Mouse (Mus musculus): ENCODE results near the gene Sp2. TPM values are rescaled to one million over a fixed set of nuclear protein-coding genes. Genes with fewer than 3 reads are reported as not detected.
A peak's percentile ranks its signal among the peaks of the same experiment; 100 is the strongest.

Gene Sp2
- polyA plus RNA-seq, 1 experiment from 2014 or later: 17.6 TPM

DNA sequence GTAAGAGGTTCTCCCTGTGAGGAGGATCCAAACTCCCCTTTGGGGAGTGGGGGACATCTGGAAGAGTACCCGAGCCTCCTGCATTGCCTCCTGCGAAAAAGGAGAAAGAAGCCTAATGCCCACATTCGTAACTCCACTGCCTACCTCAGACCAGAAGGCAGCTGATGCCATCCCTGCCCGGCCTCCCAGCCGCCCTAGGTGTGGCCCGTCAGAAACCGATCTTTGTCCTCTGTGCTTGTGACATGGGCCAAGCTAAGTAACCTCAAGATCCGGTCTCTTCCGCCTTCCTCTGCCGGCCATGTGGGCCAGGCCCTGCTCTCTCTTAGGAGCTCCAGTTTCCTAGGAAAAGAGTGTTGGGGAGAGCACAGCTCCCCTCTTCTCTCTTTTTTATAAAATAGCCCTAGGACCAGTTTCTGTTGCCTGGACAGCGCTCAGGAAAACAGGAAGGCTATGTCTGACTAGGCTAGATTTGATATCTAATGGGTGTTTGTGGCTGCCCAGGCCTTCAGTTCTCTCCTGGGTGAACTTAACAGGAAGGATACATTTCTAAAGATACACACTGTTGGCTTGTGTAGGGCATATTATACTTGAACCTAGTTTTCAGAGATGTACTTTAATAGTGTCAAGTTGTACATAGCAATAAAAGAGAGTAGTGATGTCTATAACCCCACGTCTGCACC, 57.1 kb downstream of the Sp2 start:
- 42% methylated on average over 12 of the region's 12 CpGs for WGBS (ENCODE audit: insufficient replicate concordance)
- Histone ChIP-seq H3K4me2 (peak overlapping the region; percentile 43), H3K27ac (replicated peaks) (peak overlapping the region; percentile 95), H3K4me1 (replicated peaks) (peaks cover 75% of the 10 kb centered on the region), H3K36me3 (replicated peaks) (no peaks in the 10 kb centered on the region), H3K9ac (peak overlapping the region; percentile 54), H3K9me3 (replicated peaks) (no peaks in the 10 kb centered on the region), H3K27me3 (peaks cover 9% of the 10 kb centered on the region; the same call in 1 of the 2 replicates), H3K4me3 (replicated peaks) (no peak overlapping the region)
- peak; percentile 61 for ATAC-seq (ENCODE audit: insufficient read depth)

DNA sequence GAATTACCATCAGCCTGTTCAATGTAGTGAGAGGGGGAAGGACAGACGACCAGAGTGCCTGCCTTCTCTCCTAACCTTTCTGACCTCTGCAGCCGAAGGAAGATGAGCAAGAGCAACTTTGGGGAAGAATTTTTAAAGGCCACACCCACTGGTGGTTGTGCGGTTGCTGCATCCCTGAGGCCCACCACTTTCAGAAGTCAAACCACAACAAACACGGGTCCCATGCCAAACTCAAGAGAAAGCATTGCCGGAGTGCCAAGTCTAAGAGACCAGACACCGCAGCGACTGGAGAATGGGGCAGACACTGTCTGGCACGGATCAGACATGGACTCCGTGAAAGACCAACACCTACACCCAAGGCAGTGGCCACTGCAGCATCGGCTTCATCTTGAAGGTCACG, 57.9 kb downstream of the Sp2 start:
- WGBS (ENCODE audit: insufficient replicate concordance): 34% methylated on average over 11 of the region's 11 CpGs
- H3K4me1 ChIP-seq (replicated peaks): peaks cover 75% of the 10 kb centered on the region
- peak overlapping the region; percentile 43 for H3K4me2 ChIP-seq
- H3K27me3 ChIP-seq: peaks cover 9% of the 10 kb centered on the region; the same call in 1 of the 2 replicates
- peak overlapping the region; percentile 54 for H3K9ac ChIP-seq
- H3K4me3 ChIP-seq (replicated peaks): no peak overlapping the region; the same call in 1 of the 2 replicates
- H3K36me3 ChIP-seq (replicated peaks): no peaks in the 10 kb centered on the region
- H3K9me3 ChIP-seq (replicated peaks): no peaks in the 10 kb centered on the region
- ATAC-seq (ENCODE audit: insufficient read depth): no peak
- H3K27ac ChIP-seq (replicated peaks): peak overlapping the region; percentile 95

DNA sequence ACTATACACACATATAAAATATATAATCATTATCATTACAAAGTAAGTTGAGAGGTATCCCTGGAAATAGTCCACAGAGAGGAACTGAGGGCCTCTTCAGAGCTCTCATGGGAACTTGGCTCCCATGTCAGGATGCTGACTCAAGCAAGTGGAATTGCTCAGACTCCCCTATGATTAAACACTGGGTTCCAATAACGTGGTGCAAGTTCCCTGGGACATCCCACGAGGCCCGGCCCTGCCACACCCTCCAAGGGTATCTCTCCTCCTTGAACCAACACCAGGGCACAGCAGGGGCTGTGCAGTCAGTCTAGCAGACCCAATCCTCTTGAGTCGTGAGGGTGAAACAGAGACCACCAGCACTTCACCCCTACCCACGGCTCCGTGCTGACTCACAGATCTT, 63.8 kb downstream of the Sp2 start:
- Histone ChIP-seq H3K27ac (replicated peaks) (peak overlapping the region; percentile 97), H3K4me1 (replicated peaks) (peaks cover 64% of the 10 kb centered on the region)
- 32% methylated on average over 6 of the region's 6 CpGs for WGBS (ENCODE audit: insufficient replicate concordance)

DNA sequence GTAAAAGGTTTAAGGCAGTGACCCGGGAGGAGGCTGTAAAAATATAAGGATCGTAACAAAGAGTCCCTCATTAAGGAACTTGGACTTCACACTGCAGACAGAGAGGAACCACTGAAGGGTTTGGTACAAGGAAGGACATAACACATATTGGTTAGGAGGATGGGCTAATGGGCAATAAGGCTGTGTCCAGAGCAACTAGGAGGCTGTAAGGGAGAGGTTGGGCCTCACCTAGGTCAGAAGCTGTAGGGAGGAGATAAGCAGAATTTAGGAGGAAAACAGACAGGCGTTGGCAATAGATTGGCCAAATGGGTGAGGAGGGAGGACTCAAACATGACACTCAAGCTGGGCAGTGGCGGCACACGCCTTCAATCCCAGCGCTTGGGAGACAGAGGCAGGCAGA, 65.3 kb downstream of the Sp2 start:
- Histone ChIP-seq H3K9ac (peak overlapping the region; percentile 64), H3K4me2 (peak overlapping the region; percentile 66), H3K9me3 (replicated peaks) (no peaks in the 10 kb centered on the region), H3K27me3 (no peaks in the 10 kb centered on the region), H3K27ac (replicated peaks) (peak overlapping the region; percentile 97), H3K36me3 (replicated peaks) (no peaks in the 10 kb centered on the region), H3K4me1 (replicated peaks) (peaks cover 66% of the 10 kb centered on the region), H3K4me3 (replicated peaks) (peak overlapping the region; percentile 25; the same call in 1 of the 2 replicates)
- peak; percentile 81 for ATAC-seq (ENCODE audit: insufficient read depth)
- 33% methylated on average over 6 of the region's 6 CpGs for WGBS (ENCODE audit: insufficient replicate concordance)

More for the DNA sequence above, 63.8 kb downstream of the Sp2 start:
- Histone ChIP-seq H3K36me3 (replicated peaks) (no peaks in the 10 kb centered on the region), H3K4me2 (peak overlapping the region; percentile 35), H3K9ac (peak overlapping the region; percentile 35; the same call in 1 of the 2 replicates), H3K4me3 (replicated peaks) (no peak overlapping the region), H3K9me3 (replicated peaks) (no peaks in the 10 kb centered on the region), H3K27me3 (no peaks in the 10 kb centered on the region)
- 0 out of 2 replicates have a peak, but pooled peaks have one; percentile 9 for ATAC-seq (ENCODE audit: insufficient read depth)

DNA sequence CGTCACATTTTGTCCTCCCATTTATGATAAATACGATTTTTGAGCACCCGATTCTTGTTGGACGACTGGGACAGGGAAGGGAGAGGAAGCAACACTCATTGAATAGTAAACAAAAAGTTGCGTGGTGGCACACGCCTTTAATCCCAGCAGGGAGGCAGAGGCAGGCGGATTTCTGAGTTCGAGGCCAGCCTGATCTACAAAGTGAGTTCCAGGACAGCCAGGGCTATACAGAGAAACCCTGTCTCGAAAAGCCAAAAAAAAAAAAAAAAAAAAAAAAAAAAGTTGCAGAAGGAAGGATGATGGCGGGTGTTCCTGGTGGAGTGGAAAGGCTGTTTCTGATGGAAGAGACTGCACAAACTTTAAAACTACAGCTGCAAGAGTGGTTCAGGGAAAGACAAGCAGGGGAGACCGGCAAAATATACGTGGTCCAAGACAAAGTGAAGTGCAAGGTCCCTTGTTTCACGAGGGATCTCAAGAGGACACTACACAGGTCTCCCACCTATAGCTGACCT, 65.8 kb downstream of the Sp2 start:
- peak overlapping the region; percentile 64 for H3K9ac ChIP-seq
- 14% methylated on average over 13 of the region's 13 CpGs for whole genome bisulfite sequencing (ENCODE audit: insufficient replicate concordance)
- ATAC-seq (ENCODE audit: insufficient read depth): peak; percentile 4

DNA sequence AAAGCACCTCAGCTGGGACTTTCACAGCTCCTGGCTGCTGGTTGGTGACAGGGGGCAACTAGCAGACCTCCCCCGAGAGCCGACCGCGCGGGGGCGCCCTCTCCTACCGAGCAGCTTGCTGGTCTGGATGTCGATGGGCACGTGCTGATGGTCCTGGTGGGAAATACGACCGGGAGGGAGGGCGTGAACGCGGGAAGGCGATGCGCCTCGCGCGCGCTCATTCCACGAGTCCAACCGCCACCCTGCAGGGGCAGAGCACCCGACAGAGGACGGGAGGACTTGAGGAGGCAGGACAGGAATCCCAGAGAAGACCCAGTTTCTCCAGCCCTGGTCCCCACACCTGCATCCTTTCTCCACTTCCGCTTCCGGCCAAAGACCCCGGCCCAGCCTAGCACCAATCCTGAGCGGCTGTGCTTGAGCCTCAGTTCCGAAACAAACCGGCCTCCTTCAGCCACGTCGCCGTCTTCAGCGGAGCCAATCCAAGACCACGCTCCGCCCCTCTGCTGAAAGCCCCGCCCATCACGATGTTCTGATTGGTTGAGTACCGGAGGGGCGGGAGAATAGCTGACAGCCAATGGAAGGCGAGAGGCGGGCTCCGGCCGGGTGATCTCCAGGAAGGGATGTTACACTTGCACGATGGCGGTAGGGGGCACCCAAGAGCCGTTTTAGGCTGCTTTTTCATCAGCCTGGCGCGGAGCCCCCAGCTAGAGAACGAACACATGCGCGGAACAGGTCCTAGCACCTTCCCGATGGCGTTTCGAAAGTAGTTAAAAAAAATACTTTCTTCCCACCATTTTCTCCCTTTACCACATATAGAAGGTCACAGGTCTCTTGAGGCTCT, 66.5 kb downstream of the Sp2 start, which contains the start of gene Cdk5rap3:
Gene Cdk5rap3 (minus strand): TSS at position 453 of the 841 bp plus-strand sequence.
- peak; percentile 78 for ATAC-seq (ENCODE audit: insufficient read depth)
- H3K9ac ChIP-seq: peak within 1 kb of the TSS; percentile 78

More for the DNA sequence above, 65.8 kb downstream of the Sp2 start:
- Histone ChIP-seq H3K9me3 (replicated peaks) (no peaks in the 10 kb centered on the region), H3K27ac (replicated peaks) (peak overlapping the region; percentile 97), H3K4me2 (peak overlapping the region; percentile 66), H3K36me3 (replicated peaks) (0 out of 2 replicates have a peak, but pooled peaks cover 5% of the 10 kb centered on the region), H3K27me3 (no peaks in the 10 kb centered on the region), H3K4me3 (replicated peaks) (peak overlapping the region; percentile 80), H3K4me1 (replicated peaks) (peaks cover 66% of the 10 kb centered on the region)

DNA sequence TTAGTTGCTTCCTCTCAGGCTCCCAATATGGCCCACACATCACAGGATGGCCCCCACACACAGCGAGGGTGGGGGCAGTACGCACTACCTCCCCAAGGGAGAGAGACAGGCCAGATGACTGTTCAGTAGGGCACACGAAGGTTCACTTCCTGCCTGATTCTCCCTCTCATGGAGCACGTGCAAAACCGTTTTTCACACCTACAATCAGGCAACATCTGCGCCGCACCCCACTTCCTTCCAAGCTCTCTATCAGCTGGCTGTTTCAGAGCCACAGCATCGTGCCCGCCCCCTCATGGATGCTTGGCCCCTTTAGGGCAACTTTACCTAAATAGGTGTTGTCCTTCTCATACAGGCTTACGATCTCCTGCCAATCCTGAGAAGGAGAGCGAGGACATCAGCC, 70.1 kb downstream of the Sp2 start:
- Histone ChIP-seq H3K27me3 (no peaks in the 10 kb centered on the region), H3K4me2 (no peak overlapping the region), H3K4me3 (replicated peaks) (no peak overlapping the region), H3K36me3 (replicated peaks) (peaks cover 39% of the 10 kb centered on the region), H3K9me3 (replicated peaks) (no peaks in the 10 kb centered on the region), H3K27ac (replicated peaks) (no peak overlapping the region), H3K9ac (no peak overlapping the region), H3K4me1 (replicated peaks) (peaks cover 40% of the 10 kb centered on the region)
- ATAC-seq (ENCODE audit: insufficient read depth): no peak
- 56% methylated on average over 11 of the region's 11 CpGs for WGBS (ENCODE audit: insufficient replicate concordance)

More for the DNA sequence above, 66.5 kb downstream of the Sp2 start, which contains the start of gene Cdk5rap3:
- peak within 1 kb of the TSS; percentile 92 for H3K4me2 ChIP-seq
- H3K27ac ChIP-seq (replicated peaks): peak within 1 kb of the TSS; percentile 97
- peaks cover 64% of the 10 kb centered on the region for H3K4me1 ChIP-seq (replicated peaks)
- peak within 1 kb of the TSS; percentile 80 for H3K4me3 ChIP-seq (replicated peaks)
- WGBS (ENCODE audit: insufficient replicate concordance): under 1% methylated on average over 55 of the region's 55 CpGs
- no peaks in the 10 kb centered on the region for H3K9me3 ChIP-seq (replicated peaks)
- peaks cover 10% of the 10 kb centered on the region for H3K36me3 ChIP-seq (replicated peaks)
- no peaks in the 10 kb centered on the region for H3K27me3 ChIP-seq

DNA sequence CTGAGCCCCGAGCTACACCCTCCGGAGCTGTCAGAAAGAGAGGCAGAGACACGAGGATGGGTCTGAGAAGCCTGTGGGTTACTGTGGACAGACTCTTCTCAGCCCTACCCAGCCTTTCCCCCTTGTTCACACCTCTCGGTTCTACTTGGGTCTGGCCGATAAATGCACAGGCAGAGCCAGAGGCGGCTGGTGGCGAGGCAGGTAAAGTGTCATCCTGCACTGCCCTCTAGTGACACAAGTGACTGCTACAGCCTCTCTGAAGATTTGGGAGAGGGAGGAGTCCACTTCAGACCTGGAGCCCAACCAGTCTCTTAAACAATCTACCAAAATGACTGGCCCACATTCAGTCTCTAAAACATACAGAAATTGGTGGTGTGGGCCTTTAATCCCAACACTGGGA, 72.8 kb downstream of the Sp2 start:
- no peaks in the 10 kb centered on the region for H3K9me3 ChIP-seq (replicated peaks)
- WGBS (ENCODE audit: insufficient replicate concordance): 27% methylated on average over 7 of the region's 7 CpGs
- H3K4me1 ChIP-seq (replicated peaks): peaks cover 28% of the 10 kb centered on the region
- H3K4me3 ChIP-seq (replicated peaks): no peak overlapping the region
- ATAC-seq (ENCODE audit: insufficient read depth): peak; percentile 15; the same call in 1 of the 2 replicates
- H3K27me3 ChIP-seq: no peaks in the 10 kb centered on the region; the same call in 1 of the 2 replicates
- no peak overlapping the region for H3K27ac ChIP-seq (replicated peaks)
- no peak overlapping the region for H3K9ac ChIP-seq
- H3K4me2 ChIP-seq: no peak overlapping the region
- H3K36me3 ChIP-seq (replicated peaks): peaks cover 52% of the 10 kb centered on the region

DNA sequence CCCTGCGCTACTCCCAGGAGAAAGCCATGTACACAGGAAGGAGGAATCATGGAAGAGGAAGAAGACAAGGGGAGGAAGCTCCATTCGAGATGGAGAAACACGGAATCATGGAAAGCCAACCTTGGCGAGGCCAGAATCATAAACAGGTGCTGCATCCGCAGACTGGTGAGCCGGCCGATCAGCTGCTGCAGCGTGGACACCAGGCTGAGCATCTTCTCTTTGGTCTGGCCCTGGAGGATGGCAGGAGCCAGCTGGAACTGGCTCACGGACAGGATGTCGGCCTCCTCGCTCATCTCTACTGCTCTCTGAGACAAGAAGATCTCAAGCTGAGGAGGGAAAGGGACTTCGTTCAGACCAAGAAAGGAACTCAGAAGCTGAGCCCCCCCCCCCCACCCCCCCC, 74.2 kb downstream of the Sp2 start:
- WGBS (ENCODE audit: insufficient replicate concordance): 82% methylated on average over 12 of the region's 12 CpGs
- Histone ChIP-seq H3K4me3 (replicated peaks) (no peak overlapping the region), H3K27ac (replicated peaks) (no peak overlapping the region), H3K9ac (no peak overlapping the region), H3K36me3 (replicated peaks) (peaks cover 52% of the 10 kb centered on the region), H3K4me1 (replicated peaks) (peaks cover 25% of the 10 kb centered on the region), H3K9me3 (replicated peaks) (no peaks in the 10 kb centered on the region), H3K27me3 (no peaks in the 10 kb centered on the region; the same call in 1 of the 2 replicates), H3K4me2 (no peak overlapping the region)
- no peak for ATAC-seq (ENCODE audit: insufficient read depth)

DNA sequence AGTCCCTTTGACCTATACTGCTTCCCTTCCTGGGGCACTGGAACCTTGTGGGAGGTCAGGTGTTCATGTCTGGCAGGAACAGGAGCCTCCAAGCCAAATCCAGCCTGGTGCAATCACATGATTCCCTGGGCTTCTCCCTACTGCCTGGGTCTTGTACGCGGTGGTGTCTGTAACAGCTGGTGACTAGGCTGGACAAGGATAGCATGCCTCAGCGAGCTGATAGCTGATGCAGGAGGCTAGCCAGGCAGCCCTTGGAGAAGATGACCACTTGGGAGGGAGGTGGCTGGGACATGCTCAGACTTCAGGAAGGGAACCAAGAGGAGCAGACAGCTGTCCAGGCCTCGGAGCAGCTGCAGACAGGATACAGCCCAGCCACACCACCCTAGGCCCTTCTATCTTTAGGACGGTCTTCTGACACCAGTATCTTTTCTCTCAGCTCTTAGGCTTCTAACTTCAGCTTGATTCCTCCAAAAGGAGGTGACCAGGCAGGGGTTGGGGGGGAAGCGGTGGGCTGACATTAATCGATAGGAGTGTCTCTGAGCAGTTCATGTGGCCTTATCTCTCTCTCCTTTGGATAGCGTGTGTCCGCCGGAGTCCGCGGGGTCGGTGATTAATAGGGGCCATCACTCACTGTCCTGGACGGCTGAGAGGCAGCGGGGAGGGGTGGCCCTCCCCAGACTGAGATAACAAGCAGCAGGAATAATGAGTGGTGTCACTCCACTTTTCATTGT, 76.2 kb downstream of the Sp2 start:
- Histone ChIP-seq H3K36me3 (replicated peaks) (peaks cover 45% of the 10 kb centered on the region), H3K9me3 (replicated peaks) (no peaks in the 10 kb centered on the region), H3K4me2 (no peak overlapping the region), H3K4me3 (replicated peaks) (no peak overlapping the region), H3K27ac (replicated peaks) (no peak overlapping the region), H3K9ac (no peak overlapping the region), H3K27me3 (peaks cover 5% of the 10 kb centered on the region; the same call in 1 of the 2 replicates), H3K4me1 (replicated peaks) (peaks cover 18% of the 10 kb centered on the region)
- no peak for ATAC-seq (ENCODE audit: insufficient read depth)
- 39% methylated on average over 15 of the region's 15 CpGs for WGBS (ENCODE audit: insufficient replicate concordance)

All from liver, embryonic 15.5 days (tissue).